Comparison of ENCODE assay signal across 24 mouse cellular contexts in the genomic region with DNA sequence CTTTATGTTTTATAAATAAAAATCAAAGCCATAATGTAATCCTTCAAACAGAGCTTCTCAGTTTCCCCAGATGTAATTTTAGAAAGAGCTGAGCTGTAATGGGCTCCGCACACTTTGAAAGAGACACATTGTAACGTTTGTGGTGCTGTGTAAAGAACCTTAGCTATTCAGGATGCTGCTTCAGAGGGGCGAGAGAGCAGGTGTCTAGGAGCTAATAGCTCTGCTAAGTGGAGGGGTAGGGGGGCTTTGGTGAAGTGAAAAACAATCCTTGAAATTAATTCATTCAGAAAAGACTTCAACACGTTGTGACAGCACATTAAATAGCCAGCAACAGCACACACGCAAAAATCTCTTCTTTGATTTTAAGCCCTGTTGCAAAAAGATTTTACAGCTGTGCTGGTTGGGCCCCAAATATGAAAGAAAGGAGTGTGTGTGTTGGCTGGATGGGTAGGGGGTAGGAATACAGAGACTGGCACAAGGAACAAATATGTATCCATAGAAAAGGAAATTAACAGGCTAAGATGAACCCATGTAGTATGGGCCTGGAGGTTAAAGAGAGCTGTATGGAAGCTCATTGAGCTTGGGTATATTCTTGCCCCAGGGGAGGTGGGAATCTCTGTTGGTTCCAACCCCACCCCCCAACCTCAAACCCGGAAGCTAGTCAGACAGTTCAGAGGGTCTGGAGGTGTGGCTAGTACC.
DNase-seq lines count a peak whose midpoint lies in the region; ATAC-seq and TF ChIP-seq lines count a peak whose summit lies in the region.
"Had no signal": no experiment of that assay in that cellular context is flagged by ENCODE, and none has a peak within 500 bp of the region (broad histone marks: within the 10 kb centered on the region; RNA-seq: fewer than 3 reads in every experiment).

No protein-coding gene starts in this region.

- no peak overlapping the region for H3K9ac ChIP-seq in midbrain, embryonic 11.5 days (ENCODE audit: low read length)
- no peak overlapping the region for H3K9ac ChIP-seq in forebrain, embryonic 15.5 days (replicated peaks)
- H3K9ac ChIP-seq in hindbrain, embryonic 16.5 days (ENCODE audit: low read depth, low read length), result no peak overlapping the region
- H3K9ac ChIP-seq in midbrain, postnatal 0 days (replicated peaks; ENCODE audit: low read length, poor library complexity, severe bottlenecking), result no peak overlapping the region
- H3K9ac ChIP-seq: heart, embryonic 15.5 days had no signal

- H3K4me1 ChIP-seq in midbrain, embryonic 11.5 days (ENCODE audit: control insufficient read depth, insufficient read depth, low read length), result 0 out of 2 replicates have a peak, but pooled peaks cover 3% of the 10 kb centered on the region
- H3K4me1 ChIP-seq in midbrain, embryonic 10.5 days, result peaks cover 12% of the 10 kb centered on the region; the same call in 1 of the 2 replicates
- peaks cover 15% of the 10 kb centered on the region for H3K4me1 ChIP-seq in forebrain, embryonic 15.5 days
- peaks cover 3% of the 10 kb centered on the region; the same call in 1 of the 2 replicates for H3K4me1 ChIP-seq in hindbrain, embryonic 16.5 days (ENCODE audit: control insufficient read depth, insufficient read depth, low read depth, low read length)
- no peaks in the 10 kb centered on the region for H3K4me1 ChIP-seq in midbrain, postnatal 0 days (ENCODE audit: insufficient read depth, low read length)
- no peaks in the 10 kb centered on the region for H3K4me1 ChIP-seq in kidney, adult 2 months (ENCODE audit: control insufficient read depth, insufficient read depth, low read length)
- H3K4me1 ChIP-seq: heart, embryonic 15.5 days had no signal

- H3K27ac ChIP-seq in midbrain, embryonic 11.5 days (ENCODE audit: low read depth, low read length), result no peak overlapping the region; the same call in 1 of the 2 replicates
- no peak overlapping the region for H3K27ac ChIP-seq in midbrain, embryonic 10.5 days (replicated peaks)
- H3K27ac ChIP-seq in forebrain, embryonic 15.5 days (replicated peaks), result peak overlapping the region; percentile 40; the same call in 1 of the 2 replicates
- H3K27ac ChIP-seq in hindbrain, embryonic 16.5 days (ENCODE audit: low read depth, low read length), result no peak overlapping the region
- no peak overlapping the region for H3K27ac ChIP-seq in midbrain, postnatal 0 days (ENCODE audit: low read depth, low read length)
- H3K27ac ChIP-seq in kidney, adult 2 months (ENCODE audit: insufficient read depth, low read depth, low read length), result no peak overlapping the region
- H3K27ac ChIP-seq: heart, adult 2 months; heart, embryonic 15.5 days; layer of hippocampus, adult 2 months had no signal

- TF ChIP-seq POLR2A in kidney, adult 2 months (IDR thresholded peaks at IDR 0.05; ENCODE audit: low read depth, low read length), result no peak

- peak; percentile 52; the same call in 1 of the 2 replicates for ATAC-seq in midbrain, embryonic 11.5 days (ENCODE audit: low FRiP score)
- ATAC-seq in forebrain, embryonic 15.5 days (replicated peaks), result peak; percentile 76
- peak; percentile 60; the same call in 1 of the 2 replicates for ATAC-seq in hindbrain, embryonic 16.5 days
- ATAC-seq in midbrain, postnatal 0 days (ENCODE audit: low FRiP score), result 0 out of 2 replicates have a peak, but pooled peaks have one; percentile 21
- no peak for ATAC-seq in erythroid progenitor cell, adult 5-6 weeks (replicated peaks; ENCODE audit: low FRiP score, poor library complexity, severe bottlenecking)

- H3K9me3 ChIP-seq in midbrain, embryonic 11.5 days (ENCODE audit: control insufficient read depth, low read length), result no peaks in the 10 kb centered on the region
- no peaks in the 10 kb centered on the region for H3K9me3 ChIP-seq in midbrain, embryonic 10.5 days (replicated peaks)
- no peaks in the 10 kb centered on the region for H3K9me3 ChIP-seq in forebrain, embryonic 15.5 days
- no peaks in the 10 kb centered on the region for H3K9me3 ChIP-seq in hindbrain, embryonic 16.5 days (ENCODE audit: control insufficient read depth, low read length)
- H3K9me3 ChIP-seq in midbrain, postnatal 0 days (ENCODE audit: low read length), result no peaks in the 10 kb centered on the region
- H3K9me3 ChIP-seq: heart, embryonic 15.5 days had no signal

- H3K4me2 ChIP-seq in midbrain, embryonic 11.5 days, result no peak overlapping the region
- H3K4me2 ChIP-seq in forebrain, embryonic 15.5 days (replicated peaks), result no peak overlapping the region
- H3K4me2 ChIP-seq in hindbrain, embryonic 16.5 days (ENCODE audit: low read length), result no peak overlapping the region
- no peak overlapping the region for H3K4me2 ChIP-seq in midbrain, postnatal 0 days (ENCODE audit: low read depth, low read length, poor library complexity, severe bottlenecking)
- H3K4me2 ChIP-seq: heart, embryonic 15.5 days had no signal

- no peak overlapping the region for H3K4me3 ChIP-seq in midbrain, embryonic 11.5 days (ENCODE audit: low read depth, low read length)
- H3K4me3 ChIP-seq in midbrain, embryonic 10.5 days, result no peak overlapping the region
- no peak overlapping the region for H3K4me3 ChIP-seq in forebrain, embryonic 15.5 days
- H3K4me3 ChIP-seq in hindbrain, embryonic 16.5 days (ENCODE audit: low read length), result no peak overlapping the region
- H3K4me3 ChIP-seq in midbrain, postnatal 0 days (ENCODE audit: low read depth, low read length), result no peak overlapping the region
- no peak overlapping the region for H3K4me3 ChIP-seq in kidney, adult 2 months (ENCODE audit: insufficient read depth, low read depth, low read length)
- H3K4me3 ChIP-seq: heart, adult 2 months; heart, embryonic 15.5 days; layer of hippocampus, adult 2 months had no signal

- H3K36me3 ChIP-seq in midbrain, embryonic 11.5 days (ENCODE audit: control insufficient read depth, insufficient read depth, low read length), result no peaks in the 10 kb centered on the region
- no peaks in the 10 kb centered on the region for H3K36me3 ChIP-seq in midbrain, embryonic 10.5 days
- no peaks in the 10 kb centered on the region for H3K36me3 ChIP-seq in forebrain, embryonic 15.5 days
- no peaks in the 10 kb centered on the region for H3K36me3 ChIP-seq in hindbrain, embryonic 16.5 days (ENCODE audit: control insufficient read depth, insufficient read depth, low read length)
- H3K36me3 ChIP-seq in midbrain, postnatal 0 days (ENCODE audit: insufficient read depth, low read length), result no peaks in the 10 kb centered on the region
- no peaks in the 10 kb centered on the region for H3K36me3 ChIP-seq in kidney, adult 2 months (ENCODE audit: control insufficient read depth, insufficient read depth, low read length)
- H3K36me3 ChIP-seq: heart, embryonic 15.5 days had no signal

- no peak for TF ChIP-seq CTCF in midbrain, postnatal 0 days (IDR thresholded peaks at IDR 0.05)
- TF ChIP-seq CTCF in kidney, adult 2 months (conservative IDR thresholded peaks at IDR 0.05; ENCODE audit: insufficient read depth, insufficient read length, low read depth, low read length), result no peak

- no peak for DNase-seq in midbrain, embryonic 11.5 days (ENCODE audit: low spot score, missing footprints)
- DNase-seq in midbrain, embryonic 10.5 days (ENCODE audit: low spot score), result no peak
- DNase-seq in midbrain, postnatal 0 days (ENCODE audit: low spot score), result peak; percentile 5
- no peak for DNase-seq in kidney, adult 2 months
- no peak for DNase-seq in ovary, postnatal 36 days (ENCODE audit: low spot score)
- DNase-seq: adrenal gland, postnatal 25 days; B cell, adult 2 months; cerebellum, adult 18-20 months; cerebellum, postnatal 25 days; embryo, embryonic 11 days; heart, adult 2 months; heart, postnatal 4 days; kidney, adult 8-10 months; kidney, postnatal 14 days; left cerebral cortex, postnatal 4 days; liver; lung, postnatal 14 days; right cerebral cortex, adult 18-20 months; thymus, postnatal 36 days had no signal

- no peaks in the 10 kb centered on the region for H3K27me3 ChIP-seq in midbrain, embryonic 11.5 days (ENCODE audit: control insufficient read depth, insufficient read depth, low read length)
- no peaks in the 10 kb centered on the region for H3K27me3 ChIP-seq in midbrain, embryonic 10.5 days (ENCODE audit: low read depth, poor library complexity, severe bottlenecking)
- no peaks in the 10 kb centered on the region for H3K27me3 ChIP-seq in forebrain, embryonic 15.5 days
- H3K27me3 ChIP-seq in hindbrain, embryonic 16.5 days (replicated peaks; ENCODE audit: control insufficient read depth, insufficient read depth, low read length), result no peaks in the 10 kb centered on the region
- no peaks in the 10 kb centered on the region for H3K27me3 ChIP-seq in midbrain, postnatal 0 days (ENCODE audit: insufficient read depth, low read length)
- no peaks in the 10 kb centered on the region for H3K27me3 ChIP-seq in kidney, adult 2 months (replicated peaks; ENCODE audit: control insufficient read depth, insufficient read depth, low read length)
- H3K27me3 ChIP-seq: heart, embryonic 15.5 days had no signal

- 56% methylated on average over 6 of the region's 6 CpGs for WGBS in midbrain, embryonic 11.5 days
- WGBS in midbrain, embryonic 10.5 days, result 71% methylated on average over 6 of the region's 6 CpGs
- WGBS in forebrain, embryonic 15.5 days, result 17% methylated on average over 6 of the region's 6 CpGs
- 39% methylated on average over 6 of the region's 6 CpGs for WGBS in hindbrain, embryonic 16.5 days
- 26% methylated on average over 6 of the region's 6 CpGs for WGBS in midbrain, postnatal 0 days
- 58% methylated on average over 6 of the region's 6 CpGs for WGBS in kidney, adult 2 months
